Mouse (Mus musculus): ENCODE measurements at regions not wholly inside any gene's neighbourhood (a gene's known extent, or its start where the extent isn't known, plus 50 kb on each side); places are given as distances from the start of the nearest gene placed in this dataset.

DNA sequence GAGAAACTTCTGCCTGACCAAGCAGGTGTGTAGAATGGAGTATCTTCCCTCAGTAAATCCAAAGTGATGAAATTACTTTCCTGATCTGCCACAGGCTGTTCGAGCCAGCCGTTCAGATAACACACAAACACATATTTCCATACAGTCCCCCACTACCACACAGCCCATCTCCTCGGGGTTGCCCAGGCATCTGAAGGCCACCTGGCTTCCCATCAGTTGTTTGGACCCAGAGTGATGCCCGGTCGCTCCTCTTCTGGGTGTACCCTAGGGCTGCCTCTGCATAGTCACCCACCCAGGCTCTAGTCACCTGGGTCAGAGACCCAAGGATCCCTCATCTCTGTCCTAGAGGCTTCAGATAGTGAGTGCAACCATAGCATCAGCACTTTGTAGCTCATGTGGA, 107.9 kb downstream of the CK137956 start:
- DNase-seq (ENCODE audit: low spot score): no peak

- no peak for DNase-seq (ENCODE audit: low spot score)
These were observed 109.2 kb downstream of the CK137956 start for GRCm38 (mm10) chr4:127861319-127862117.

- DNase-seq (ENCODE audit: low spot score): no peak
These were observed 110.5 kb downstream of the CK137956 start for GRCm38 (mm10) chr4:127860271-127860670.

DNA sequence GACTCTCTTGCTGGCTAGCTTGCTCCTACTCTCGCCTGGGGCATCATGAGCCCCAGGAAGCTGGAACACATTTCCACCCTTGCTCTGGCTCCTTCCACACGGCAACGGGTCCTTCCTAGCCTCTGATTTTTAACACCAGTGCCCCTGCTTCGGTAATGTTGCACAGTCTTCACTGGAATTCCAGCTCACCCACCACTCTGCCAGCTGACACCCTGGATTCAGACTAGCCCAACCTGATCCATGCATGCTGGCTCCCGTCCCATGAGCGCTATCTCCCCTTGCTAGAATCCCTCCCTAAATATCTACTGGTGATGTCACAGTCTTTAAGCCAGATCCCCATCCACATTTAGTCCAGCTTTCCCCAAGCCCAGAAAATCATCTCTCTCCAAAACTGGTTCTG, 111.2 kb downstream of the CK137956 start:
- DNase-seq (ENCODE audit: low spot score): no peak

DNA sequence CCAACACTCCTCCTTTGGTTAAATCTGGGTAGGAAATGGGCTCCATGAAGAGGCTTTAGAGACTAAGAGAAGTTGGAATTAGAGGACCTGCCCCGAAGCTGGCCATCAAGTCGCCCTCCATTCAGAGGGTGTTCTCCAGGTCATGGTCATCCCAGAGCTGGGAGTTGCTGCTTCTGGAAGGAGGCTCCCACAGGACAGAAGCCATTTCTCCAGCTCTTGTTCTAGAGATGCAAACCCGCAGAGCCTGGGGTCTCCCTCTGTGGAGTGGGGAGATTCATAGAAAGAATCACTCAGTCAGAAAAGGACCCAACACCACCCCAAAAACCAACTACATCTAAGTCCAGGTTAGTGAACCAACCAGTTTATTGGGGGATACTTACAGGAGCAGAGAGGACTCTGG, 112.2 kb downstream of the CK137956 start:
- no peak for DNase-seq (ENCODE audit: low spot score)

DNA sequence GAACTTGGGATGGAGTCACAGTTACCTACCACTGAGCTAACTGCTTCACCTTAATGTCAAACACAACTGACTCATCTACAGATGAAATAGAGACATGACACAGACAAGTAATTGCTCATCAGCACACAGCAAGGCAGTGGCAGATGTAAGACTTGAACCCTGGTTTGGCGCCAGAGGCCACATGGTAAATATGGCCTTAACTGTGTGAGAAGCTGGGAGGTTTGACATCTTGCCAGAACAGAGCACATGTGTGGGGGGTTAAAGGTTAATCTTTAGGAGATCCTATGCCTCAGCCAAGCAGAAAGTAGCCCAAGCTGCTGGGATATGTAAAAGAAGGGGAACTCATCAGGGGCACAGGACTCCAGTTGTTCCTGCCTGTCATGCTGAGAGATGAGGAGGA, 114.9 kb downstream of the CK137956 start:
- DNase-seq (ENCODE audit: low spot score): no peak

DNA sequence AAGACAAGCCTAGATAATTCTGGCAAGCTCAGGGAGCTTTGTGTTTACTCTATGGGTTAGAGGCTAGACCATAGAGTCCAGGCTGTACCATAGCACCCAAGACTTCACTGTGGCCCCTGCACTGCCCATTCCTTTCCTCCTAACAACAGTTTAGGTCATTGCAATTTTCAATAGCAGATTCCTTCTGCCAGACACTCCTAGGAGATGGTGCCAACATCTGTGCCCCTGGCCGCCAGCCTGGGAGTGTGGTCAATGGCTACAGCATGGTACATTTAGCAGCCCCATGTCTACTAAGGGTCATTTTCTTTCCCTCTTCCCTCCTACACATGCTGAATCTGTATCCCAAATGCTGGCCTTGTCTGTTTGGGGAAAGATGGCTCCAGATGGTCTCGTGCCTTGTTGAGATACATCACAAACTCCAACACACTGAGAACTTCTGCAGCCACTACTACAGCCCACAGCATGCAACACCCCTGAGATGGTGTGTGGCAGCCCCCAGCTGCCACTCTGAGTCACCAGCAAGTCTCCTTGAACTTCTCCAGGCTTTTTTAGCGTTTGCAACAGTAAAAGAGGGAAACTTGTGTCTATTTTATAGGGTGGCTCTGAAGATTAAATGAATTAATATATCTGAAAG, 115.9 kb downstream of the CK137956 start:
- DNase-seq (ENCODE audit: low spot score): no peak

DNA sequence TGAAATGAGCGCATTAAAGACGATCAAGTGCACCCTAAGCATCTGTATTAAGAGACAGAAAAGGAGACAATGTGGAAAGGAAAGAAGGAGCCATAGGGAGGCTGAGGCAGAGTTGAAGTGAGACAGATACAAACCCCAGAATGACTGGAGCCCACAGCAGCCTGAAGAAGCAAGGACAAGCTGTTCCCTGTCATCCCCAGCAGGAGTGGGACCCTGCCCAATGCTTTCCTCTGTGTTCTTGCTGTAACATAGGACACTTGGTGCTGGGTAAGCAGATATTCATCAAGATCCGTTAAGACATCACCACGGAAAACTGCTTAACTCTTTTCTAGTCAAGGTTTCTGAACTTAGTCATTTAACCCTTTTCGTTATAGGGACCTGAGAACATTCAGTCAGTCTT, 121.4 kb downstream of the CK137956 start:
- DNase-seq (ENCODE audit: low spot score): no peak

DNA sequence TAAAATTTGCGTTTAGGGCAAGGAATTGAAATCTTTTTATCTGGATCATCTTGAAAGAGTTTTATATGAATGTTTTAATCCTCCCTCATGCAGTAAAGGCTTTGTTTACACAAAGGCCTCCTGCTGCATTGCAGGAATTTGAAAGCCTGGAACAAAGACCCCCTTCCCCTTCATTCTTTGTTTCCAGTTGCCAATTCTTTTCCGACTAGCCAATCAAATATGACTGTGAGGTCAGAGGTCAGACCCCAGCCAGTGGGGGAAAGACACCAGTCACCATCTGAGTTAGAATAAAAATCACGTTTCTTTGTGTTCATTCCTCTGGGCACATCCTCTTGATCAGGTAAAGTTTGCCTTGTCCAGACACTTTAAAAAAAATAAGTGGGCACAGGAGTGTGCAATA, 124.4 kb downstream of the CK137956 start:
- DNase-seq (ENCODE audit: low spot score): no peak

- no peak for DNase-seq (ENCODE audit: low spot score)
These were observed 127.3 kb downstream of the CK137956 start for GRCm38 (mm10) chr4:127843421-127843820.

DNA sequence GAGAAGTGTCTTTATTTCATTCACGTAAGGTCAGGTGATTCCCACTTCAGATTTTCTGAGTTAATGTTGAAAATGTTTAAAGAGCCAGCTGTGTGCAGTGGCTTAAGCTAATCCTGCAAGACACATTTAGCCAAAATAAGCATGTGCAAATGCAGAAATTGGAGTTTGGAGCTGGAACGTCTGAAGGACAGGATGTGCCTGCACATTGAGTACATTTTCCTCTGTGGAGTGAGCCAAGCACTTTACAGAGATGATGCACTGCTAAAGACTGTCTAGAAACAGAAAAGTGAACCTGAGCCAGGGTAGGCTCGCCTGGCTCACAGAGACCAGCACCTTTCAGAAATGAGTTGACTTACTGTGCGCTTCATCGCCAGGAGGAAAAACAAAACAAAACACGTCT, 137.1 kb downstream of the CK137956 start:
- no peak for DNase-seq (ENCODE audit: low spot score)

DNA sequence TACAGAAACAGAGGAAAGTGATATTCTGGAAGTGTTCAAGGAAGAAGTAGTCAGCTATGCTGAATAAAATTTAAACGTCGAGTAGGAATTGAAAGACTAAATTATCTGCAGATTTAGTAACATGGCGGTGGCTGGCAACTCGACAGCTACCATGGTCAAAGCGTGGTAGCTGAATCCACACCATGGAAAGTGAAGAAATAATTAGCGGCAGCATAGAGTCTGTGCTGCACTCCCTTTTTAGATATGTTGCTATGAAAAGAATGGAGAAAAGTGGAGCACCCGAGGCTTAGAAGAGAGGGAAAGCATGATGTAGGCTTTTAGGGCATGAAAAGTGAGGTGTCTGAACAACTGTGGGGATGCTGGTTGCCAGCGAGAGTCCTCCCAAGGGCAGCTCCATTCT, 143.8 kb downstream of the CK137956 start:
- DNase-seq (ENCODE audit: low spot score): no peak

DNA sequence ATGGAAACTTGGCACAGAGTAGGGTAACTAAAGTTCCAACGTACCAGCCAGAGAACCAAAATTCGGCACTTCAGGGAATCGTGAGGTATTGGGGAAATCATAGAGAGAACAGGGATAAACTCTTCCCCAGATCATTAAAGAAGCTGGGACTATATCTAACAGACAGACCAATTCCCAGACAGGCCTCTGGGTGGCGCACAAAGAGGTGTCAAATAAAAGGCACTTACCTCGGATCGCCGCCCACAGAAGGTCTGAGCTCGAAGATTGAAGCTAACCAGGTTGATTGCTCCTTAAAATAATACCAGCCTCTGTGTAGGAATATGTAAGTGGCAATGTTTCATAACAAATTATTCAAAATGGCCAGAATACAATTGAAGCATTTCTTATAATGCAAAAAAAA, 151.2 kb downstream of the CK137956 start:
- no peak for DNase-seq (ENCODE audit: low spot score)

DNA sequence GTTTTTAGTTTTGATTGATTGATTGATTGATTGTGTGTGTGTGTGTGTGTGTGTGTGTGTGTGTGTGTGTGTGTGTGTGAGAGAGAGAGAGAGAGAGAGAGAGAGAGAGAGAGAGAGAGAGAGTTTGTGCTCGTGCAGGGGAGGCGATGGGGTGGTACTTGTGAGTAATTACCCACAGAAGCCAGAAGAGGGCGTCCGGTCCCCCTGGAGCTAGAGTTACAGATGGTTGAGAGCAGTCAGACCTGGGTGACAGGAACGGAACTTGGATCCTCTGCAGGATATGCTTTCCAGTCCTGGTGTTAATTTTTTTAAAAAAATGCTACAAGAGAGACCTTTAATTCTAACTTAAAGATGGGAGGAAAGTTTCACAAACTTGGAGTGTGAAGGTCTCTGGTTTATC, 151.7 kb downstream of the CK137956 start:
- DNase-seq (ENCODE audit: low spot score): no peak

- DNase-seq (ENCODE audit: low spot score): no peak
These were observed 156.1 kb downstream of the CK137956 start for GRCm38 (mm10) chr4:127814631-127815030.

- DNase-seq (ENCODE audit: low spot score): no peak
These were observed 158.7 kb downstream of the CK137956 start for GRCm38 (mm10) chr4:127812047-127812545.

- no peak for DNase-seq (ENCODE audit: low spot score)
These were observed 159.7 kb downstream of the CK137956 start for GRCm38 (mm10) chr4:127810899-127811510.

- no peak for DNase-seq (ENCODE audit: low spot score)
These were observed 161.7 kb downstream of the CK137956 start for GRCm38 (mm10) chr4:127809006-127809405.

- no peak for DNase-seq (ENCODE audit: low spot score)
These were observed 181.5 kb downstream of the CK137956 start for GRCm38 (mm10) chr4:127789206-127789605.

GRCm38 (mm10) chr4:127785786-127786185, 185.0 kb downstream of the CK137956 start:
- DNase-seq (ENCODE audit: low spot score): no peak

- DNase-seq (ENCODE audit: low spot score): no peak
These were observed 198.7 kb downstream of the CK137956 start for GRCm38 (mm10) chr4:127771966-127772500.

- no peak for DNase-seq (ENCODE audit: low spot score)
These were observed 207.0 kb downstream of the CK137956 start for GRCm38 (mm10) chr4:127763736-127764135.

GRCm38 (mm10) chr4:127758961-127759360, 211.8 kb downstream of the CK137956 start:
- DNase-seq (ENCODE audit: low spot score): no peak
